Mouse (Mus musculus): Measurements from ENCODE around the gene Bex2. TPM values are rescaled to one million over a fixed set of nuclear protein-coding genes. Genes with fewer than 3 reads are reported as not detected.
"Not testable (repeated sequence)": the region's sequence is repeated elsewhere in the genome, so short reads cannot be mapped to it uniquely, and the experiment has no call there.

Gene Bex2
- polyA plus RNA-seq, 2 experiments, result 52.3 to 65.5 TPM

DNA sequence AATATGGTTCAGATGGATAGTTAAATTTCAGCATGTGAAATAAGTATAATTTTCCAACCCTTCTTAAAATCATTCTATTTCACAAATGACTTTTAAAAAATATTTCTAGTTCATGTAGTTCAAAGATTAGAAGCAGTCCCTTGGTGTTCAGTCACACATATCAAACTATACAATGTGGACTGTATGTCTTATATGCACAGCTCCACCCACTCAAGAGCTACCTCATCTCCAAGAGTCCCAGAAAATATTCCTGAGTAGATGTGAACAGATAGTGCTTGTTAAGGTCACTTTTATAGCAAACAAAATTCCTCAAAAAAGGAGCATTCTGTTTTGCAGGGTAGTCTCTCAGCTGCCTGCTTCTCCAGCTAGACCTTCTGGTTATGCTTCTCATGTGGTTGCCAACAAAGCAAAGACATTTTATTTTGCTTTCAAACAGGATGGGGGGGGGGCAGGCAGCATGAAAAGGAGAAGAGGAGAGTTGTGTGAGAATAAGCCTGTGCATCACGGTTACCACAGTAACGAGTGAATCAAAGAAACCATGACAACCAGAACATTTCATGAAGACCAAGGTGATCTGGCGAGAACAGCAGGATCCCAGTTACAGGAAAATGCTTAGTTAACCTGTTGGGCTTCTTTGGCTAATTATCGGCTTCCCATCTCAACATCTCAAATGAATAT lies 36.1 kb upstream of the Bex2 start:
- ATAC-seq (ENCODE audit: low FRiP score, low read depth) (no peak), DNase-seq (ENCODE audit: low spot score) (no peak)
- no peaks in the 10 kb centered on the region for H3K4me1 ChIP-seq (ENCODE audit: control insufficient read depth, insufficient read depth, low read length)
- H3K27ac ChIP-seq (replicated peaks; ENCODE audit: low read depth, low read length), result no peak overlapping the region
- no peaks in the 10 kb centered on the region for H3K9me3 ChIP-seq (ENCODE audit: control insufficient read depth, low read length)
- no peaks in the 10 kb centered on the region for H3K36me3 ChIP-seq (ENCODE audit: control insufficient read depth, insufficient read depth, low read length)
- no peak overlapping the region for H3K4me3 ChIP-seq (replicated peaks; ENCODE audit: low read length)
- H3K9ac ChIP-seq (ENCODE audit: low read depth, low read length, severe bottlenecking), result no peak overlapping the region
- no peak for TF ChIP-seq POLR2A (IDR thresholded peaks at IDR 0.05; ENCODE audit: borderline replicate concordance, extremely low read depth, insufficient read depth, insufficient read length)
- H3K27me3 ChIP-seq (ENCODE audit: control insufficient read depth, insufficient read depth, low read length), result no peaks in the 10 kb centered on the region
- WGBS, result 77% methylated on average over 4 of the region's 4 CpGs
- H3K4me2 ChIP-seq (replicated peaks; ENCODE audit: low read depth, low read length, severe bottlenecking), result no peak overlapping the region

DNA sequence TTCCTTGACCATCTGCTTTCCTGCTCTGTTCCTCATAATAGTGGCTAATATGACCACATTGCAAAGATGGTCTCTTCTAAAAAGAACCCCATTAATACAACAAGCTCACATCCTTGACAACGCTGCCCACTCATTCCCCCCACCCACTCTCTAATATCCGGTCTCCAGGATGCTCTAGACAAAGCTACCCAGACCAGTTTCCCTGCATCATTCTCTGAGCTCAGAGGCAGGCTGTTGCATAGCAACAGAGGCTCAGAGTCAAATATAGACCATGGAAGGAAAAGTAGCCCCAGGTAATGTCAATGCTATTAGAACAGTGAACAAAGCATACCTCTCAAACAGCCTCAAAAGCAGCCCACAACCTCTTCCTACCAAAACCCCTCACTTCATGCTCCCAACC lies 26.4 kb upstream of the Bex2 start:
- no peaks in the 10 kb centered on the region for H3K4me1 ChIP-seq (ENCODE audit: control insufficient read depth, insufficient read depth, low read length)
- WGBS, result 60% methylated on average over 2 of the region's 2 CpGs
- H3K27me3 ChIP-seq (ENCODE audit: control insufficient read depth, insufficient read depth, low read length), result no peaks in the 10 kb centered on the region
- H3K4me3 ChIP-seq (replicated peaks; ENCODE audit: low read length), result no peak overlapping the region
- H3K4me2 ChIP-seq (replicated peaks; ENCODE audit: low read depth, low read length, severe bottlenecking), result no peak overlapping the region
- no peaks in the 10 kb centered on the region for H3K36me3 ChIP-seq (ENCODE audit: control insufficient read depth, insufficient read depth, low read length)
- no peak overlapping the region for H3K9ac ChIP-seq (ENCODE audit: low read depth, low read length, severe bottlenecking)
- TF ChIP-seq POLR2A (IDR thresholded peaks at IDR 0.05; ENCODE audit: borderline replicate concordance, extremely low read depth, insufficient read depth, insufficient read length), result no peak
- no peaks in the 10 kb centered on the region for H3K9me3 ChIP-seq (ENCODE audit: control insufficient read depth, low read length)
- no peak for DNase-seq (ENCODE audit: low spot score)
- H3K27ac ChIP-seq (replicated peaks; ENCODE audit: low read depth, low read length), result no peak overlapping the region
- no peak for ATAC-seq (ENCODE audit: low FRiP score, low read depth)

DNA sequence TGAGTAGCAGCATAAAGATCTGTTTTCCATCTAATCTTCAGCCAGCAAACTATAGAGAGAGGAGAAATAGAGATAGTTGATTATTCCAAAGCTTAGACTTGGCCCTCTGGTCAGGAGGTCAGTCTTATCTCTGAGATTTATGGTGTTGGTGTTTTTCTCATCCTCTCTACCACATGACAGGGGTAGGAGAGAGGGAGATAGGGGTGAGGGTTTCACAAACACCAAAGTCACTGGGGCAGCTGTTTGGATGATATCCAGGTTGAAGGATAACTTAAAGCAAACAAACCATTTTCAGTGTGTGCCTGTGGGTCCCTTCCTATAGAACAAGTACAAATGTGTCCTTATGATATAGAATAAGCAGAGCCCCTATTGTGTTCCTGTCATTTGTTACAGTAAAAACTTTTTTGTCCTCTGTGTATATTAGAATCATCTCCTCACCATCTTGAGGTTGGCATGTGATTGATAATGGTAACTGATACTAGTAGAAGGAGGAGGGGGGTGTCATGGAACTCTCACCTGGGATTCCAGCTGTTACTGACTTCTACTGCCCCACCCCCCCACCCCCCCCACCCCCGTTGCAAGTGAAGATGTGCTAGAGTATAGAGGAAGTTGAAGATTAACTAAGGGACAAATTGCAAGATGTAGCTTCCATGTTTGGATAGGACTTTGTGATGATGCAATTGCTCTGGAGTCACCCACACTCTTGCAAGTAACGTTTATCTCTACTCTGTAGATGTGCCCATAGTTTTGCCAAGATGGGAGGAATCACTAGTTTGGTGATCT lies 24.7 kb upstream of the Bex2 start:
- no peaks in the 10 kb centered on the region for H3K4me1 ChIP-seq (ENCODE audit: control insufficient read depth, insufficient read depth, low read length)
- no peak overlapping the region for H3K4me2 ChIP-seq (replicated peaks; ENCODE audit: low read depth, low read length, severe bottlenecking)
- 32% methylated on average over 2 of the region's 2 CpGs for WGBS
- no peak for TF ChIP-seq POLR2A (IDR thresholded peaks at IDR 0.05; ENCODE audit: borderline replicate concordance, extremely low read depth, insufficient read depth, insufficient read length)
- H3K9me3 ChIP-seq (ENCODE audit: control insufficient read depth, low read length), result no peaks in the 10 kb centered on the region
- DNase-seq (ENCODE audit: low spot score) (no peak), ATAC-seq (ENCODE audit: low FRiP score, low read depth) (no peak)
- no peaks in the 10 kb centered on the region for H3K27me3 ChIP-seq (ENCODE audit: control insufficient read depth, insufficient read depth, low read length)
- no peak overlapping the region for H3K4me3 ChIP-seq (replicated peaks; ENCODE audit: low read length)
- H3K27ac ChIP-seq (replicated peaks; ENCODE audit: low read depth, low read length), result no peak overlapping the region
- H3K36me3 ChIP-seq (ENCODE audit: control insufficient read depth, insufficient read depth, low read length), result no peaks in the 10 kb centered on the region
- H3K9ac ChIP-seq (ENCODE audit: low read depth, low read length, severe bottlenecking), result no peak overlapping the region

DNA sequence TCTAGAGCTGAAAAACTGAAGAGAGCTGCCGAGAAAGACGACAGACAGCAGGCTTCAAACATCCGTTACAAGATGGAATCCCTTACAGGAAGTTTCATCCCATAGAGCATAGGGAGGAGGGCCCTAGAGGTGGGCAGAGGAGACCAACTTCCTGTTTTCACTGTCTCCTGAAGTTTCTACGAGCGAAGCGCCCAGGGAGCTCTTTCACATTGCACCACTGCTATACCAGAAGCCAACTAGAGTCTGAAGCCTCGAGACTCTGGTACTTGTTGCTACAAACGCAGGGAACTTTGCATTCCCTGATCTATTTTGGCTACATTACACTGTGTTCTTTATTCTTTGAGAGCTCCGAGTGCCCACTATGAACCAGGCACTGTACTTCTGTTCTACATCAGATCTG lies 17.1 kb upstream of the Bex2 start, which contains the start of gene Nxf3:
Gene Nxf3, minus strand, starts transcription at position 101 of the 400 bp plus-strand sequence.
- no peak within 1 kb of the TSS for H3K27ac ChIP-seq (replicated peaks; ENCODE audit: low read depth, low read length)
- no peaks in the 10 kb centered on the region for H3K4me1 ChIP-seq (ENCODE audit: control insufficient read depth, insufficient read depth, low read length)
- no peaks in the 10 kb centered on the region for H3K36me3 ChIP-seq (ENCODE audit: control insufficient read depth, insufficient read depth, low read length)
- H3K9me3 ChIP-seq (ENCODE audit: control insufficient read depth, low read length), result no peaks in the 10 kb centered on the region
- H3K9ac ChIP-seq (ENCODE audit: low read depth, low read length, severe bottlenecking), result no peak within 1 kb of the TSS
- no peak for DNase-seq (ENCODE audit: low spot score)
- WGBS, result 81% methylated on average over 9 of the region's 9 CpGs
- H3K4me2 ChIP-seq (replicated peaks; ENCODE audit: low read depth, low read length, severe bottlenecking), result no peak within 1 kb of the TSS
- ATAC-seq (ENCODE audit: low FRiP score, low read depth), result no peak
- TF ChIP-seq POLR2A (IDR thresholded peaks at IDR 0.05; ENCODE audit: borderline replicate concordance, extremely low read depth, insufficient read depth, insufficient read length), result no peak
- no peaks in the 10 kb centered on the region for H3K27me3 ChIP-seq (ENCODE audit: control insufficient read depth, insufficient read depth, low read length)
- no peak within 1 kb of the TSS for H3K4me3 ChIP-seq (replicated peaks; ENCODE audit: low read length)

DNA sequence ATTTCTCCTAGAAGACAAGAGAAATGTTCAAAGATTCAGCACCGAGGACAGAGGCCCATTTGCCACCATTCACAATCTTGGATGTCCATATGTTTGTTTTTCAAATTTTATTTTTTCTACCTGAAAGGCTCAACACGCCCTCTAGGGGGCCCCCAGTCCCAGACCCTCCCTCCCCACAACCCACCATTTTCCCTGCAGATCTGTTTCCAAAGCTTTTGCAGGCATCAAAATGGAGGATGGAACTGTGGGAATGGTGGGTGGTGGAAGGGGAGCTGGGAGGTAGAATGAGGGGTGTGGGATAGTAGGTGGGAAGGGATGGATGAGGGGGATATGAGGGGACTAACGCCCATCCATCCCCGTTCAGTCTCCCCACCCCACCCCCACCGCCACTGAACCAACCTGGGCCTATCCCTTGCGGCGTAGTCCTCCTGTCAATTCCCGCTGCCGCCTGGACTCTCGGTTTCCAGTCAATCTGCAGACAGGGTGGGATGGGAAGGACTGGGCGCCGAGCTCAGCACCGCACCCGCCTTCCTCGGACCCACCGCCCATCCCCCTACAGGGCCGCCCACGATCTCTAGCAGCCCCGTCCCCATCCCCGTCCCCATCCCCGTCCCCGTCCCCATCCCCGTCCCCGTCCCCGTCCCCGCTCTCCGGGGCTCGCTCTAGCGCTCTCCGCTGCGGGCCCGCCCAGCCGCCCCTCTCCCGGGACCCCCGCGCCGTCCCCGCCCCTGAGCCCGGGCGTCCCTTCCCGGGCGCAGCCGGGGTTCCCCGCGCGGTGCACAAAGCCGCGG lies 640 bp downstream of the Bex2 start:
- H3K9me3 ChIP-seq (ENCODE audit: control insufficient read depth, low read length); H3K27me3 ChIP-seq (ENCODE audit: control insufficient read depth, insufficient read depth, low read length); H3K4me1 ChIP-seq (ENCODE audit: control insufficient read depth, insufficient read depth, low read length); H3K36me3 ChIP-seq (ENCODE audit: control insufficient read depth, insufficient read depth, low read length); H3K27ac ChIP-seq (replicated peaks; ENCODE audit: low read depth, low read length): not testable (repeated sequence)
- 38% methylated on average over 10 of the region's 48 CpGs for WGBS
- DNase-seq (ENCODE audit: low spot score) (peak; percentile 26), ATAC-seq (ENCODE audit: low FRiP score, low read depth) (peak; percentile 61)
- H3K9ac ChIP-seq (ENCODE audit: low read depth, low read length, severe bottlenecking), result 0 out of 2 replicates have a peak overlapping the region, but pooled peaks have one; percentile 7
- peak overlapping the region; percentile 28 for H3K4me3 ChIP-seq (replicated peaks; ENCODE audit: low read length)
- H3K4me2 ChIP-seq (replicated peaks; ENCODE audit: low read depth, low read length, severe bottlenecking), result peak overlapping the region; percentile 40
